Mouse (Mus musculus) T-helper 17 cell (primary cell): ENCODE results near the gene Coasy.

Experiments used
- in situ Hi-C, 2 experiments: fragments of 300-600 bp; cut with MboI, MseI; formaldehyde crosslinking; loops; 1 replicate in 1 of 2; 2 replicates in 1 of 2; pipeline ENCODE4 v1.15.1; 2025; ENCODE audit warnings: high pct_unique_total_duplicates in 2 of 2

Gene Coasy

GRCm38 (mm10) chr11:101128996-101129577 is 46.7 kb downstream of the Coasy start:
- in situ Hi-C loops = no loop called here

GRCm38 (mm10) chr11:101130056-101130756 is 47.8 kb downstream of the Coasy start:
- in situ Hi-C loops = no loop called here

GRCm38 (mm10) chr11:101131187-101131586 is 48.8 kb downstream of the Coasy start:
- in situ Hi-C loops = no loop called here

GRCm38 (mm10) chr11:101131701-101132100 is 49.3 kb downstream of the Coasy start:
- in situ Hi-C loops = no loop called here

GRCm38 (mm10) chr11:101133037-101133436 is 50.7 kb downstream of the Coasy start:
- in situ Hi-C loops = no loop called here

DNA sequence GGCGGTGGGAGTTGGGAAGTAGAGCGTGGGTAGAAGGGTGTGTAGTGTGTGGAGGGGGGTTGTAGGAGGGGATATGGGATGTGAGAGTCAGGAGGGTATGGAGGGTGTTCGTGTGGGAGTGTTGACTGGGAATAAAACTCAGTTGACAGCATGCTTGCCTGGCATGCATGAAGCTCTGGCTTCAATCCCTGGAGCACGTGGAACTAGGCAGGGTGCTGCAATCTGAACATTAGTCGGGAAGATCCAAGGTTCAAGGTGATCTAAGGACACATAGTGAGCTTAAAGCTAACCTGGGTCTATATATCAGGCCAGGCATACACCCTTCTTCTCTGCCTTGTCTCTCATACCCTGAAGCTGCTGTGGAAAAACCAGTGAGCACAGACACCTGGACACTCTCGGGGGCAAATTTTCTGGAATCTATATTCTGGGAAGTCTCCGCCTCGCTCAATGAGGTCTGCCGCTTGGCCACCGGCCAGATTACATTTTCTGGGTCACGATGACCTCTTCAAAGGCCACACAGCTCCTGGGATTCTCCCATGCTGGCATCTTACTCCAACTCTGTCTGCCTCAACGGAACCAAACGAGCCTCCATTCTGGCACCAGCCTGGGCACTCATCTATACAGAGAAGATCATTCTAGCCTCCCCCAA is 52.0 kb downstream of the Coasy start:
- in situ Hi-C loops = no loop called here
